Mouse (Mus musculus): ENCODE results near the gene Tax1bp1.

- no peak for TF ChIP-seq CTCF (IDR thresholded peaks at IDR 0.05; ENCODE audit: insufficient read depth, low read depth, low read length)
- TF ChIP-seq POLR2A (IDR thresholded peaks at IDR 0.05; ENCODE audit: insufficient read depth, low read depth, low read length), result no peak
Observed at GRCm38 (mm10) chr6:52773132-52773531, 59.6 kb downstream of the Tax1bp1 start.

All from olfactory bulb, adult 2 months (tissue).